Mouse (Mus musculus): ENCODE results near the gene Lhb.

Lhb gene

GRCm38 (mm10) chr7:45420615-45420919 is at the start of gene Lhb:
Gene Lhb (plus strand): TSS chr7:45420820.
- in situ Hi-C loops (cut with MboI, MseI): no loop called here

GRCm38 (mm10) chr7:45372371-45372770 is 48.2 kb upstream of the Lhb start:
- in situ Hi-C loops (cut with MboI, MseI): no loop called here

GRCm38 (mm10) chr7:45374620-45375019 is 46.0 kb upstream of the Lhb start:
- in situ Hi-C loops (cut with MboI, MseI): no loop called here

- in situ Hi-C loops (cut with MboI, MseI): no loop called here
Measured at GRCm38 (mm10) chr7:45376057-45376456, 44.6 kb upstream of the Lhb start.

- in situ Hi-C loops (cut with MboI, MseI): no loop called here
Measured at GRCm38 (mm10) chr7:45386077-45386476, 34.5 kb upstream of the Lhb start.

GRCm38 (mm10) chr7:45395129-45395541 is 25.5 kb upstream of the Lhb start:
- in situ Hi-C loops (cut with MboI, MseI): loop anchor here (5.0 kb wide), 1 partner anchor 78 kb away; no protein-coding TSS in a partner anchor

GRCm38 (mm10) chr7:45395578-45396336 is 24.9 kb upstream of the Lhb start, which contains the start of gene Snrnp70:
Gene Snrnp70 (minus strand): TSS chr7:45395742.
- in situ Hi-C loops (cut with MboI, MseI): loop anchor here (5.0 kb wide), 1 partner anchor 78 kb away; no protein-coding TSS in a partner anchor

GRCm38 (mm10) chr7:45396337-45396775 is 24.3 kb upstream of the Lhb start:
- in situ Hi-C loops (cut with MboI, MseI): loop anchor here (5.0 kb wide), 1 partner anchor 79 kb away; no protein-coding TSS in a partner anchor

GRCm38 (mm10) chr7:45396787-45397186 is 23.8 kb upstream of the Lhb start:
- in situ Hi-C loops (cut with MboI, MseI): loop anchor here (5.0 kb wide), 1 partner anchor 79 kb away; no protein-coding TSS in a partner anchor

GRCm38 (mm10) chr7:45401521-45402085 is 19.0 kb upstream of the Lhb start:
- in situ Hi-C loops (cut with MboI, MseI): no loop called here

GRCm38 (mm10) chr7:45403532-45404261 is 16.9 kb upstream of the Lhb start:
- in situ Hi-C loops (cut with MboI, MseI): no loop called here

GRCm38 (mm10) chr7:45405091-45406075 is 15.2 kb upstream of the Lhb start, which contains the start of gene Kcna7:
Gene Kcna7 (plus strand): TSS chr7:45405653.
- in situ Hi-C loops (cut with MboI, MseI): no loop called here

GRCm38 (mm10) chr7:45406157-45407156 is 14.2 kb upstream of the Lhb start:
- in situ Hi-C loops (cut with MboI, MseI): no loop called here

GRCm38 (mm10) chr7:45407836-45408235 is 12.8 kb upstream of the Lhb start:
- in situ Hi-C loops (cut with MboI, MseI): no loop called here

GRCm38 (mm10) chr7:45408351-45408750 is 12.3 kb upstream of the Lhb start:
- in situ Hi-C loops (cut with MboI, MseI): no loop called here

GRCm38 (mm10) chr7:45408949-45409348 is 11.7 kb upstream of the Lhb start:
- in situ Hi-C loops (cut with MboI, MseI): no loop called here

- in situ Hi-C loops (cut with MboI, MseI): no loop called here
Measured at GRCm38 (mm10) chr7:45409497-45410163, 11.0 kb upstream of the Lhb start.

GRCm38 (mm10) chr7:45412421-45412820 is 8.2 kb upstream of the Lhb start:
- in situ Hi-C loops (cut with MboI, MseI): no loop called here
